Mouse (Mus musculus) right cerebral cortex, postnatal 14 days (tissue): ENCODE measurements at regions not wholly inside any gene's neighbourhood (a gene's known extent, or its start where the extent isn't known, plus 50 kb on each side); places are given as distances from the start of the nearest gene placed in this dataset.

ENCODE experiments used
- DNase-seq: peaks from one replicate; pipeline ENCODE4 v3.0.0; 2022

DNA sequence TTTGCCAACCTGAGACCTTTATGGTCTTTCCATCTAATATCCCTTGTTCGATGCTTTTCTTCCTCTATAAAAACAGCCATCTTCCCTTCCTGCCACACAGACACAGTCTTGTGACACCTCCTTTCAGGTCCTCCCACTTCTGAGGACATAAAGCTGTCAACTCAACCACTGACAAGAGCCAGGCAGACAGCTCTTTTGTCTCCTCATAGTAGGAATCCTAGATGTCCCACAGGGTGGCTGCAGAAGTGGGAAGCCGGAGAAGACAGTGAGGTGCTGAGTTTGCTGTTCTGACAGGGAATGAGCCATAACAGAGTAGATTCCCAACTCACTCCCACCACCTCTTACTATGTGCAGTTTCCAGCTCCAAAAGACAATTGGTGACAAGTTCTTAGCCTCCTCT lies 358.4 kb downstream of the Pmp22 start:
- DNase-seq, result no peak

GRCm38 (mm10) chr11:63502181-63502580 lies 373.4 kb downstream of the Pmp22 start:
- peak; percentile 10 for DNase-seq

GRCm38 (mm10) chr11:63507387-63507786 lies 378.6 kb downstream of the Pmp22 start:
- no peak for DNase-seq

GRCm38 (mm10) chr11:63508727-63509126 lies 379.9 kb downstream of the Pmp22 start:
- DNase-seq, result no peak

- DNase-seq, result no peak
Observed at GRCm38 (mm10) chr11:63510611-63511010, 381.8 kb downstream of the Pmp22 start.

DNA sequence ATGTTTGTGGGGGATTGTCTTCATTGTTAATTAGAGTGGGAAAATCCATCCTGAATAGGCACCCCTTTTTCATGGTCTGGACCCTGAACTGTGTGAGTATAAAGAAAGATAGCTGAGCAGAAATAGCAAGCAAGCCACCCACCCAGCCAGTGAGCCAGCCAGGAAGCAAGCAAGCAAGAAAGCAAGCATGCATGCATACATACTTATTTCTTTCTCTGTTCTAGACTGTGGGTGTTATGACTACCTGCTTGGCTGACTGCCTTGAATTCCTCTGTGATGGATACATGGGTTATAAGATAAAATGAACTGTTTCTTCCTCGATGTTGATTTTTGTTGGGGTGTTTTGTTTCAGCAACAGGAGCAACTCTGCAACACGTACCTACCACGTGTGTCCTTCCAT lies 385.8 kb downstream of the Pmp22 start:
- no peak for DNase-seq

GRCm38 (mm10) chr11:63518847-63519246 lies 390.1 kb downstream of the Pmp22 start:
- DNase-seq, result peak; percentile 31

GRCm38 (mm10) chr11:63524254-63524653 lies 395.5 kb downstream of the Pmp22 start:
- no peak for DNase-seq

GRCm38 (mm10) chr11:63525431-63525830 lies 396.6 kb downstream of the Pmp22 start:
- DNase-seq, result peak; percentile 9

GRCm38 (mm10) chr11:63525956-63526355 lies 396.1 kb downstream of the Hs3st3b1 start:
- no peak for DNase-seq

DNA sequence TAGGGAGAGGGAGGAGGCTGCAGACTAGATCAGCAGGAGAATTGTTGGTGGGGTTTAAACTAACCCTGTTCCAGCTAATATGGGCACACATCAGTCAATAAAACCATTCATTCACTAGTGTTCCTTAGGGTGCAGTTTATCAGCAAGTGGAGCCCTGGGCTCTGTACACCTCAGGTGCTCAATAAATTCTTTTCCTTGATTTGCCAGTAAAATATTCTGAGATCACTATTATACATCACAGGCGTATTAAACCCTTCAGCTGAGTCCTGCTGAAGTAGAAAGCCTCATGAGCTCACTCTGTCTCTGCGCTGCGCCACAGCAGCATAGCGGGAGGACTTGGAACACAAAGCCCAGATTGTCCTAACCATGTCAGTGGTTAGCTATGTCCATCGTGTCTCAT lies 389.3 kb downstream of the Hs3st3b1 start:
- DNase-seq, result no peak

DNA sequence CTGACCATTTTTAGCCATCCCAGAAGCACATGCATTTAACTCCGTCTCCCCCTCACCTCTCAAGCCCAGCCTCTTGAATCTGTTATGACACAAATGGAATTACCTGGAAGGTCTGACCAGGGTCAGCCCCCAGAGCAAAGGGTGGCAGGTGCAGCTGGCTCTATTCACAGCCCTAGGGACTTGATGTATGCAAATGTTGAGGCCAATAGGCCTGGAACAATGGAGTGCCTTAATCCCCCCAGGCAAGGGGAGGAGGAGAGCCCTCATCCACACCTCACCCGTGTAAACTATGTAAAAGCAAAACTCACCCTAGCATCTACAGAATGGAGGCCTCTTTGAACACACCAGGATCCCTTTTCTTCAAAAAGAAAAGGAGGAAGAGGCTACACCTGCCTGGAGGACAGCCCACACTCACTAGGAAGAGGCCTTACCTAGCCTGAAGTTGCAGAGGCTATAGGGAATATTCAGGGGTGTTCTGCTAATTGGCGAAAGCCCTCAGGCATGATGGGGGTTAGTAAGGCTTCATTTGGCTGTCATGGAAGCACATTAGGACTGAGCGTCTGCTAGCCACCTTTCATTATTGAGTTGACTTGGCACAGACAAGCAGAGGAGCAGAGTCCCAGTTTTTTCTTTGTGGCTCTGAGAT lies 388.4 kb downstream of the Hs3st3b1 start:
- no peak for DNase-seq

DNA sequence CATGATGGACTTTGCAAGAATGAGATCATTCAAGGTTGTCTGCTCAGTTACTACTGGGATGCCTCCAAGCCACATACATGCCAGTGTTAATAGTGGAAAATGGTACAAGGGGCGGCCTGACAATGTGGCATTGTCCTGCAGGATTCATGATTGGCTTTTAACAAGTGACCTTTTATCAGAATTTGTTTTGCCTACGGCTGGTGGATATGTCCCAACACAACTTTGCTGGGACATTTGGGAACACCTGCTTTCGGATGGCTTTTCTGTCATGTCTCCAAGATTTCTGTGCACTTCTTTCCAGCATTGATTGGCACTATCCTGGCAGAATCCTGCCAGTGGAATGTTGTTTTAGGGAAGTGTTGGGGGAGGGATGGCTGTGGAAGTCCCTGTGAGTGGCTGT lies 384.4 kb downstream of the Hs3st3b1 start:
- no peak for DNase-seq

DNA sequence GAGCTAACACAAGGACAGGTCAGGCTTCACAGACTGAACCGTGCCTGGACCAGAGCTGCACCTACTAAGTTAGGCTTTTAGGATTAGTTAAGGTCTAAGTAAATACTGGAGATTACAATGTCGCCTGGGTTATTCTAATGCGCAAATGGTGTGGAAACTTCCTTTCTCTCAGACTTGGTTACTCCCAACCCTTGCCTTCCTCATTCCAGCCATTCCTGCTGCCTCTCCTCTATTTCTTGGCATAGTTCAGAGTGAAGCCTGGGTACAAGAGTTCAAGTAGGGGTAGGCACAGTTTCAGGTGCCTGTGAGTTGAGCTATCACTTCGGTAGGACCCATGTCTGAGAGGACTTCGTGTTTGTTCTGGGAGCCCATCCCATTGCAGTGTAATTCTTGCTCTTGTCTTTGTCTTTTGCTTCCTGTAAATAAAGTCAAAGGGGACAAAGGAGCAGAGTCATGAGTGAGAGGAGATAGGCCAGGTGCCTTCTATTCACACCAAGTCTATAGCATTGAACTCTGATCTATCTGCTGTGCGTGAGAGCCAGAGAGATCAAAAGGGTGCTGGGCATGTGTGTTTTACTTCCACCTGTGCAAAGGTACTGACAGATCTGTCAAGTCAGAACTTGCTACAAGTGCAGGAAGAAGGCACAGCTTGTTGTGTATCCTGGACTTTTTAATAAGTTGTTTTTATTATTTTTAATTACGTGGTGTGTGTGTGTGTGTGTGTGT lies 378.0 kb downstream of the Hs3st3b1 start:
- no peak for DNase-seq

DNA sequence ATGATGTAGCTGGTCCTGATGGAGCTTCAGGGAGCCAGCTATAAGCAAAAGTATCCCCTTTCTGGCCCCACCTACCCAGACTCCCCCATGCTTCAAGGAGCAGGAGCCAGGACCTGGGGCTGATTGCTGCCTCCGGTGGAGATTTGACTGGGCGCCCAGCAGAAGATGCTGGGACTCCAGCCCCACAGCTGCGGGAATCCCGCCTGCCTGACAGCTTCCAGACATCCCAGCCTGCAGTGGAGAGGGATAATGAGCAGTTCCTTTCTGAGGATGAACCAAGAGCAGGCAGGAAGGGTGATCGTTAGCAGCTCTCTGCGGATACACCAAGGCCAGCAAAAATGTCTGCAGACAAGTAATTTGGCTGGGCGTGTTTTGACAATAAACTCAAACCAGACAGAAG lies 376.6 kb downstream of the Hs3st3b1 start:
- no peak for DNase-seq

DNA sequence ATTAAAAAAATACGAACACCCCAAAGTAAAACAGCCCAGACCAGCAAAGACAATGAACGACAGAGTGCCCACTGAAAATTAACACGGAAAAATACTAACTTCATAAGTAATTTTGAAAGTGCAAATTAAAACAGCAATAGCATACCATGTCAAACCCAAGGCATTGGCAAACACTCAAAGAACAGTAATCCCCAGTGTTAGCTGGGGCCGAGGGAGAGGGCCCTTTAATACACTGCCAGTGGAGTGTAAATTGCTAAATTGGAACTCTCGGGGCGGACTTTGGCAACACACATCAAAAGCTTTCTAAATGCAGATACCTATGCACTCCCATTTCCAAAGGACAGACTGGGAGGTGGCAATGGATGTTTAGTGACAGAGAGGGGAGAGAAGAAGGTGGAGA lies 361.6 kb downstream of the Hs3st3b1 start:
- DNase-seq, result no peak

GRCm38 (mm10) chr11:63562696-63563095 lies 359.4 kb downstream of the Hs3st3b1 start:
- DNase-seq, result no peak

DNA sequence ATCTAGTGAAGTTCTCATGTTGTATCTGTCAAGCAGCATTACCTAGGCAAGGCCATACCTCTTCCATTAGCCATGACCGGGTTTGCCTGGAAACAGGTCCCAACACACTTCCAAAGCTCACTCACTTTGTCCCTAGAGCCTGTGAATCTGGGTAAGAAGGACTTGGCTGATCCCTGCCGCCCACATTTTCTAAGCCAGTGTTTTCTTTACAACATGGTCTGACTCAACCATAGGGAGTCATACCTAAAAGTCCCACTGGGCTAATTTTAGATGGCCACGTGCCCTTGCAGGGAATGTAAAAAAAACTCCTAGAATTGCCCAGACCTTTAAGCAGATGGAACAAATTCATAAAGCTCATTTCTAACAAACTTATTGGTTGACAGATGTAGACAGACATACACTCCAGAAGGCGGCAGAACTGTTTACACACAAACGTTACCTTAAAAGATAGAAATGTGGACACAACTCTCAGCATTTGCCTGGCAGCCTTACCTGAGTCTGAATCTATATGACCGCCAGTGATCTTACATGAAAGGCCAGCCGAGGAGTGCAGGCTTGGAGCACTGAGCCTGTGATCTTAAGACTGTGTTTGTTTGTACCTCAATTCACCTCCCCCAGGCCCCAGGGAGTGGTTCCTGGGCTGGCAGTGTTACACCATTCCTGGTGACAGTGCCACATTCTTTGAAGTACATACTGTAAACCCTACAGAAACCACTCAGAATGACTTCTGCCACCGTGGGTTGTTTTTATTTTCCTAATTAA lies 356.4 kb downstream of the Hs3st3b1 start:
- DNase-seq, result no peak

GRCm38 (mm10) chr11:63569785-63570479 lies 352.2 kb downstream of the Hs3st3b1 start:
- DNase-seq, result no peak

GRCm38 (mm10) chr11:63570646-63571045 lies 351.4 kb downstream of the Hs3st3b1 start:
- DNase-seq, result no peak

- DNase-seq, result no peak
Observed at GRCm38 (mm10) chr11:63573271-63573670, 348.8 kb downstream of the Hs3st3b1 start.

- DNase-seq, result no peak
Observed at GRCm38 (mm10) chr11:63583321-63583720, 338.8 kb downstream of the Hs3st3b1 start.

- no peak for DNase-seq
Observed at GRCm38 (mm10) chr11:63585216-63585869, 336.7 kb downstream of the Hs3st3b1 start.
